Mouse (Mus musculus) hindbrain, postnatal 0 days (tissue): ENCODE results near the gene Olfr735. TPM values are rescaled to one million over a fixed set of nuclear protein-coding genes. Genes with fewer than 3 reads are reported as not detected.

ENCODE experiments used
- ATAC-seq: fragments of 200-750 bp; cut with Nextera tagmentation; 2 replicates; pipeline ENCODE4 v1.8.0; 2017; ENCODE audit warnings: mild to moderate bottlenecking, moderate TSS enrichment, moderate library complexity
- DNase-seq: peaks from one replicate; pipeline ENCODE4 v3.0.0-alpha.2; 2015; ENCODE audit warnings: low spot score
- H3K27ac ChIP-seq: fragments of 300-500 bp; sonication (generic); 2 replicates; pipeline ENCODE4 v1.5.1; 2014; ENCODE audit warnings: mild to moderate bottlenecking
- H3K27me3 ChIP-seq: fragments of 300-500 bp; sonication (generic); 2 replicates; pipeline ENCODE4 v1.6.1; 2014; ENCODE audit warnings: low read length, mixed read lengths; ENCODE audit not compliant: insufficient read depth
- H3K36me3 ChIP-seq: fragments of 300-500 bp; sonication (generic); 2 replicates; pipeline ENCODE4 v1.6.1; 2014; ENCODE audit warnings: low read length, mixed read lengths; ENCODE audit not compliant: insufficient read depth
- H3K4me1 ChIP-seq: fragments of 300-500 bp; sonication (generic); 2 replicates; pipeline ENCODE4 v1.6.1; 2014; ENCODE audit warnings: antibody characterized with exemption, low read length, mixed read lengths; ENCODE audit not compliant: insufficient read depth
- H3K4me2 ChIP-seq: fragments of 300-500 bp; sonication (generic); 2 replicates; pipeline ENCODE4 v1.6.1; 2014; ENCODE audit warnings: low read depth, mild to moderate bottlenecking, low read length, moderate library complexity, mixed read lengths
- H3K4me3 ChIP-seq: fragments of 300-500 bp; sonication (generic); 2 replicates; pipeline ENCODE4 v1.5.1; 2014; ENCODE audit warnings: low read length
- H3K9ac ChIP-seq: fragments of 300-500 bp; sonication (generic); replicated peaks from 2 replicates; pipeline ENCODE4 v1.6.1; 2014; ENCODE audit warnings: mild to moderate bottlenecking, low read length, moderate library complexity, mixed read lengths
- H3K9me3 ChIP-seq: fragments of 300-500 bp; sonication (generic); 2 replicates; pipeline ENCODE4 v1.6.1; 2016; ENCODE audit warnings: low read length, mixed read lengths
- CTCF ChIP-seq: IDR thresholded peaks from 2 replicates; pipeline ENCODE4 v1.5.1; 2016; ENCODE audit warnings: antibody characterized with exemption, control low read depth, low read depth
- WGBS: fragments of 180-500 bp; shearing (Covaris S2); extraction: QIAGEN DNeasy Blood & Tissue Kit; methylation state at CpG from one replicate; pipeline ENCODE4 v1.1.7; 2014; 5-methylcytosine and 5-hydroxymethylcytosine counted together
- polyA plus RNA-seq: library from polyadenylated mRNA; unstranded; fragments of >200 nt; fragmentation: Nextera tagmentation; extraction: Ambion mirVana; gene quantifications from 2 replicates; pipeline ENCODE4 v1.2.1, GENCODE M21; 2015
- total RNA-seq: library from RNA; depleted of rRNA; stranded (reverse); fragments of >200 nt; gene quantifications from 2 replicates; pipeline ENCODE4 v1.2.3, GENCODE M21; 2014; rRNA removed

Olfr735 gene
- total and polyA plus RNA-seq, 2 experiments from 2014 or later, result not detected

GRCm38 (mm10) chr14:50326661-50327060, 22.0 kb downstream of the Olfr735 start, which contains the start of gene Olfr734:
Gene Olfr734 (minus strand): TSS chr14:50326761.
- no peaks in the 10 kb centered on the region for H3K4me1 ChIP-seq
- no peak for DNase-seq
- H3K27ac ChIP-seq, result no peak within 1 kb of the TSS
- 67% methylated on average over 1 of the region's 1 CpGs for WGBS
- H3K36me3 ChIP-seq, result no peaks in the 10 kb centered on the region
- no peak for ATAC-seq
- no peak within 1 kb of the TSS for H3K9ac ChIP-seq
- no peaks in the 10 kb centered on the region for H3K9me3 ChIP-seq
- no peak within 1 kb of the TSS for H3K4me2 ChIP-seq
- no peak within 1 kb of the TSS for H3K4me3 ChIP-seq
- no peaks in the 10 kb centered on the region for H3K27me3 ChIP-seq
- TF ChIP-seq CTCF, result no peak

GRCm38 (mm10) chr14:50301422-50301821, 47.2 kb downstream of the Olfr735 start, which contains the start of gene Olfr733:
Gene Olfr733 (minus strand): TSS chr14:50301522.
- ATAC-seq (no peak), DNase-seq (no peak)
- Histone ChIP-seq H3K9me3 (no peaks in the 10 kb centered on the region), H3K4me3 (no peak within 1 kb of the TSS), H3K27ac (no peak within 1 kb of the TSS), H3K36me3 (no peaks in the 10 kb centered on the region), H3K27me3 (no peaks in the 10 kb centered on the region), H3K4me1 (no peaks in the 10 kb centered on the region), H3K9ac (no peak within 1 kb of the TSS), H3K4me2 (no peak within 1 kb of the TSS)
- TF ChIP-seq CTCF, result no peak

Other genes with a start within 250 kb of the Olfr735 start
- not detected in 2 replicates for gene Olfr727, start 225.7 kb downstream of the Olfr735 start, total RNA-seq
- not detected in 2 replicates for gene Olfr727, start 225.7 kb downstream of the Olfr735 start, polyA plus RNA-seq
- gene Olfr728, start 206.2 kb downstream of the Olfr735 start, total RNA-seq, result not detected in 2 replicates
- not detected in 2 replicates for gene Olfr728, start 206.2 kb downstream of the Olfr735 start, polyA plus RNA-seq
- gene Olfr729, start 196.0 kb downstream of the Olfr735 start, total RNA-seq, result not detected in 2 replicates
- gene Olfr729, start 196.0 kb downstream of the Olfr735 start, polyA plus RNA-seq, result not detected in 2 replicates
- gene Olfr730, start 160.7 kb downstream of the Olfr735 start, total RNA-seq, result not detected in 2 replicates
- not detected in 2 replicates for gene Olfr730, start 160.7 kb downstream of the Olfr735 start, polyA plus RNA-seq
- gene Olfr731, start 107.0 kb downstream of the Olfr735 start, total RNA-seq, result not detected in 2 replicates
- gene Olfr731, start 107.0 kb downstream of the Olfr735 start, polyA plus RNA-seq, result not detected in 2 replicates
- gene Olfr732, start 64.7 kb downstream of the Olfr735 start, total RNA-seq, result not detected in 2 replicates
- not detected in 2 replicates for gene Olfr732, start 64.7 kb downstream of the Olfr735 start, polyA plus RNA-seq
- not detected in 2 replicates for gene Olfr733, start 47.4 kb downstream of the Olfr735 start, total RNA-seq
- not detected in 2 replicates for gene Olfr733, start 47.4 kb downstream of the Olfr735 start, polyA plus RNA-seq
- gene Olfr734, start 22.1 kb downstream of the Olfr735 start, total RNA-seq, result not detected in 2 replicates
- not detected in 2 replicates for gene Olfr734, start 22.1 kb downstream of the Olfr735 start, polyA plus RNA-seq
- 0.04 TPM in 1 of 2 replicates, not detected in the other for gene Tlr11, start 9.0 kb upstream of the Olfr735 start, total RNA-seq
- not detected in 2 replicates for gene Tlr11, start 9.0 kb upstream of the Olfr735 start, polyA plus RNA-seq
- gene Olfr736, start 32.3 kb upstream of the Olfr735 start, total RNA-seq, result not detected in 2 replicates
- gene Olfr736, start 32.3 kb upstream of the Olfr735 start, polyA plus RNA-seq, result not detected in 2 replicates
- gene Olfr738, start 58.7 kb upstream of the Olfr735 start, total RNA-seq, result not detected in 2 replicates
- not detected in 2 replicates for gene Olfr738, start 58.7 kb upstream of the Olfr735 start, polyA plus RNA-seq
- not detected in 2 replicates for gene Olfr739, start 69.8 kb upstream of the Olfr735 start, total RNA-seq
- gene Olfr739, start 69.8 kb upstream of the Olfr735 start, polyA plus RNA-seq, result not detected in 2 replicates
- gene Olfr740, start 96.7 kb upstream of the Olfr735 start, total RNA-seq, result not detected in 2 replicates
- gene Olfr740, start 96.7 kb upstream of the Olfr735 start, polyA plus RNA-seq, result not detected in 2 replicates
- not detected in 2 replicates for gene Olfr741, start 123.9 kb upstream of the Olfr735 start, total RNA-seq
- gene Olfr741, start 123.9 kb upstream of the Olfr735 start, polyA plus RNA-seq, result not detected in 2 replicates
- gene Olfr742, start 154.7 kb upstream of the Olfr735 start, total RNA-seq, result not detected in 2 replicates
- gene Olfr742, start 154.7 kb upstream of the Olfr735 start, polyA plus RNA-seq, result not detected in 2 replicates
- gene Olfr743, start 173.0 kb upstream of the Olfr735 start, total RNA-seq, result not detected in 2 replicates
- not detected in 2 replicates for gene Olfr743, start 173.0 kb upstream of the Olfr735 start, polyA plus RNA-seq